16 mouse cellular contexts compared by ENCODE assay signal in genomic region chr15:86487359-86487758, GRCm38 (mm10).
DNase-seq lines count a peak whose midpoint lies in the region; ATAC-seq lines count a peak whose summit lies in the region.
"Had no signal": no experiment of that assay in that cellular context is flagged by ENCODE, and none has a peak within 500 bp of the region (broad histone marks: within the 10 kb centered on the region; RNA-seq: fewer than 3 reads in every experiment).

No protein-coding gene starts in this region.

- 84% methylated on average over 5 of the region's 5 CpGs for WGBS in embryonic facial prominence, embryonic 10.5 days
- WGBS in neural tube, embryonic 14.5 days, result 31% methylated on average over 5 of the region's 5 CpGs

- 0 out of 2 replicates have a peak overlapping the region, but pooled peaks have one; percentile 19 for H3K27ac ChIP-seq in embryonic facial prominence, embryonic 10.5 days (replicated peaks)
- no peak overlapping the region for H3K27ac ChIP-seq in neural tube, embryonic 14.5 days (ENCODE audit: low read depth, low read length)
- H3K27ac ChIP-seq: gastrocnemius, adult 2 months; macrophage had no signal

- intact Hi-C loops in left cerebral cortex, postnatal 14 days (cut with DNase I), result no loop called here
- intact Hi-C loops in left cerebral cortex, postnatal 4 days (cut with DNase I), result no loop called here

- no peak overlapping the region for H3K9ac ChIP-seq in neural tube, embryonic 14.5 days (replicated peaks; ENCODE audit: low read depth, low read length)

- H3K4me1 ChIP-seq in embryonic facial prominence, embryonic 10.5 days, result peaks cover 49% of the 10 kb centered on the region
- H3K4me1 ChIP-seq in neural tube, embryonic 14.5 days (ENCODE audit: control insufficient read depth, insufficient read depth, low read length), result peaks cover 5% of the 10 kb centered on the region; the same call in 1 of the 2 replicates

- H3K36me3 ChIP-seq in embryonic facial prominence, embryonic 10.5 days (replicated peaks), result no peaks in the 10 kb centered on the region
- H3K36me3 ChIP-seq in neural tube, embryonic 14.5 days (ENCODE audit: control insufficient read depth, insufficient read depth, low read length), result no peaks in the 10 kb centered on the region

- DNase-seq in frontal cortex, adult 2 months (ENCODE audit: extremely low spot score in 1 of 2, low spot score in 1 of 2), result peak; percentile 26 to 49
- DNase-seq in frontal cortex, postnatal 10 days (ENCODE audit: low spot score in 2 of 2), result no peak
- peak; percentile 28 to 45 for DNase-seq in left cerebral cortex, postnatal 14 days (ENCODE audit: low spot score in 2 of 2)
- DNase-seq in left cerebral cortex, postnatal 4 days, result no peak
- no peak for DNase-seq in embryonic facial prominence, embryonic 10.5 days (ENCODE audit: low spot score)
- DNase-seq in urinary bladder, postnatal 10 days (ENCODE audit: low spot score), result no peak
- no peak for DNase-seq in kidney, adult 11 months
- DNase-seq: adrenal gland, postnatal 14 days; cerebellum, adult 11 months; gastrocnemius, adult 2 months; kidney, postnatal 10 days; spleen, adult 18-20 months had no signal

- no peaks in the 10 kb centered on the region for H3K9me3 ChIP-seq in embryonic facial prominence, embryonic 10.5 days
- no peaks in the 10 kb centered on the region for H3K9me3 ChIP-seq in neural tube, embryonic 14.5 days (ENCODE audit: control insufficient read depth, low read length)
- H3K9me3 ChIP-seq: G1E had no signal

- peak; percentile 60; the same call in 1 of the 2 replicates for ATAC-seq in neural tube, embryonic 14.5 days (ENCODE audit: low read depth)

- no peak overlapping the region for H3K4me2 ChIP-seq in neural tube, embryonic 14.5 days (ENCODE audit: low read depth, low read length)
- H3K4me2 ChIP-seq: heart, embryonic 11.5 days had no signal

- H3K27me3 ChIP-seq in embryonic facial prominence, embryonic 10.5 days (replicated peaks; ENCODE audit: low read depth, poor library complexity, severe bottlenecking), result no peaks in the 10 kb centered on the region
- no peaks in the 10 kb centered on the region; the same call in 1 of the 2 replicates for H3K27me3 ChIP-seq in neural tube, embryonic 14.5 days (ENCODE audit: control insufficient read depth, insufficient read depth, low read length)

- H3K4me3 ChIP-seq in embryonic facial prominence, embryonic 10.5 days, result no peak overlapping the region
- no peak overlapping the region for H3K4me3 ChIP-seq in neural tube, embryonic 14.5 days (ENCODE audit: low read depth, low read length)
- H3K4me3 ChIP-seq: gastrocnemius, adult 2 months had no signal

Comparison
In these comparisons a context has a peak if more than half of its experiments do, and no peak if none do; other contexts are left out.
1. DNase-seq: peak in frontal cortex, adult 2 months (2 of 2) and left cerebral cortex, postnatal 14 days (2 of 2); none in frontal cortex, postnatal 10 days (0 of 2), left cerebral cortex, postnatal 4 days (single experiment), embryonic facial prominence, embryonic 10.5 days (single experiment), urinary bladder, postnatal 10 days (single experiment) and kidney, adult 11 months (single experiment).